Mouse (Mus musculus): ENCODE results near the gene Crp.

GRCm38 (mm10) chr1:172697422-172697821 lies 433 bp upstream of the Crp start:
- TF ChIP-seq CHD2 (IDR thresholded peaks at IDR 0.05; ENCODE audit: low read depth, low read length) (no peak), ZNF384 (IDR thresholded peaks at IDR 0.05; ENCODE audit: low read depth, low read length) (no peak), ZC3H11A (IDR thresholded peaks at IDR 0.05; ENCODE audit: borderline replicate concordance, low read depth, low read length) (no peak), HCFC1 (IDR thresholded peaks at IDR 0.05; ENCODE audit: borderline replicate concordance, insufficient read depth, low read length) (no peak)
